Mouse (Mus musculus) ES-E14 (cell line): ENCODE data around the gene Stk24.

Source experiments
- CHD2 ChIP-seq: IDR thresholded peaks from 2 replicates; pipeline ENCODE4 v1.6.1; 2014; ENCODE audit warnings: mild to moderate bottlenecking, low read depth, low read length, inconsistent platforms
- HCFC1 ChIP-seq: IDR thresholded peaks from 2 replicates; pipeline ENCODE4 v1.6.1; 2012; ENCODE audit warnings: low read length, inconsistent platforms, borderline replicate concordance; ENCODE audit not compliant: insufficient read depth
- MAFK ChIP-seq: IDR thresholded peaks from 2 replicates; pipeline ENCODE4 v1.6.1; 2014; ENCODE audit warnings: mild to moderate bottlenecking, low read depth, low read length, inconsistent platforms; ENCODE audit not compliant: insufficient read depth

DNA sequence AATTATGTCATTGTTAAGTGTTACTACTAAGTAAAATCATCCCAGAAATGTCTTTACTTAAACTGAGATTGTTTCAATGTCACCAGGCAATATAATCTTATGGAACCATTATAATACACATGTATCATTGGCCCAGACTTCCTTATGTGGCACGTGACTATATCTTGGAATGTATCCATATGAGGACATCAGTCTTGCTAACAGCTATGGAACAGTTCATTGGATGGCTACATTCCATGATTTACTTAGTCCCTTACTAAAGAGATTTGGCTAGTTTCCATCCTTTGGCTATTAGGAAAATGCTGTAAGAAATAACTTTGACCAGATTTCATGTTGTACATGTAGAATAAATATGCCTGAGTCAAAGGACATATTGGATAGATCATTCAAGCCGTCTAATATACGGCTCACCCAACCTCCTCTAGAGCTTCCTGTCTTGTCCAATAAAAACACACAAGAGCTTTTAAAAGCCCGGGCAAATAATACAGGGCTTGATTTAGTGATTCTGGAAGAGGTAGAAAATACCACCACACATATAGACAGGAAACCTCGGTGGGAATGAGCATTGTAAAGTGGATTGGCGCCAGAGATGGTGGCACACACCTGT lies 34.9 kb upstream of the Stk24 start:
- TF ChIP-seq HCFC1: no peak
- no peak for TF ChIP-seq MAFK
- TF ChIP-seq CHD2: no peak
